Mouse (Mus musculus) Patski (cell line): Measurements from ENCODE around the gene Wfdc18. TPM values are rescaled to one million over a fixed set of nuclear protein-coding genes. Genes with fewer than 3 reads are reported as not detected.
A peak's percentile ranks its signal among the peaks of the same experiment; 100 is the strongest.

ENCODE experiments used
- ATAC-seq: fragments of 100-300 bp; one replicate; pipeline ENCODE4 v1.8.0; 2021
- CTCF ChIA-PET: fragments of 350-600 bp; sonication (Branson Sonifier 250); formaldehyde crosslinking; loops from one replicate; lab custom pipeline; 2022; ENCODE audit warnings: inconsistent platforms; lab: Charles Lee
- POLR2A ChIA-PET: fragments of 350-600 bp; sonication (Branson Sonifier 250); formaldehyde crosslinking; loops from one replicate; lab custom pipeline; 2022; ENCODE audit warnings: antibody characterized with exemption, inconsistent platforms; lab: Charles Lee
- DNase-seq: peaks from one replicate; pipeline ENCODE4 v3.0.0-alpha.2; 2011; ENCODE audit warnings: low read depth, low spot score
- H3K27me3 ChIP-seq: fragments of 371-371 bp; one replicate; pipeline ENCODE4 v1.5.1; 2021
- CTCF ChIP-seq: fragments of 100-300 bp; IDR thresholded peaks from one replicate; pipeline ENCODE4 v1.5.1; 2021
- in situ Hi-C: fragments of 300-500 bp; cut with MboI; formaldehyde crosslinking; loops from 3 replicates; pipeline ENCODE4 v1.11.1; 2018; ENCODE audit warnings: low pct_unique_long_range_greater_than_20kb, mixed read lengths
- polyA plus RNA-seq: library from polyadenylated mRNA; unstranded; gene quantifications from one replicate; pipeline ENCODE4 v1.2.3, GENCODE M21; 2021

Gene Wfdc18
- polyA plus RNA-seq, 1 experiment from 2014 or later, result not detected

DNA sequence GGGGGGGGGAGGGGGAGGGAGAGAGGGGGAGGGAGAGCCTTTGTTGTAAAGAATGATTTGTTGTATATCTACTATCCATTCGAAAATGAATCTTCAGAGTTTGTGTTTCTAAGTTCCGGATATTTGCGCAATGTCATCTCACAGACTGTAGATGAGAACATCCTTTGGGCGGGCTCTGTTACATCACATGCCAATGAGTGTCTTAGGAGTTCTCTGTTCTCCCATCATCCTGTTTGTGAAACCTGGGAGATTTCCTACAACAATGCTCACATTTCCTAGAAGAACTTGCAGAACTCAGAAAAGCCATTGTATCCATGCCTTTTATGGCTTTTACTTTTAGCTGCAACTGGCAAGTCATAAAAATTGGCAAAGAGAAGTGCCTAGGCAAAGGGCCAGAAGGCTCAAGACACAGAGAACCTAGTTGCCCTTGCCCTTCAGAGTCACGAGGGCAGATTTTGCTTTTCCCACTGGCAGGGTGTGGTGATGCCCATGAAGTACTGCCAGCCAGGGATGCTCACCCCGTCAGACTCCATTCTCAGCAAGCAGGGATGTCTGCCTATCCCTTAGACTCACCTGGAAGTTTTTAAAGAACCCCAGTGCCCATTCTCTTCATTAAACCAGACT is 8.3 kb downstream of the Wfdc18 start:
- no peaks in the 10 kb centered on the region for H3K27me3 ChIP-seq
- no peak for DNase-seq
- TF ChIP-seq CTCF, result no peak
- in situ Hi-C loops, result no loop called here
- no peak for ATAC-seq
- POLR2A ChIA-PET, result no interaction called here
- CTCF ChIA-PET, result no interaction called here

DNA sequence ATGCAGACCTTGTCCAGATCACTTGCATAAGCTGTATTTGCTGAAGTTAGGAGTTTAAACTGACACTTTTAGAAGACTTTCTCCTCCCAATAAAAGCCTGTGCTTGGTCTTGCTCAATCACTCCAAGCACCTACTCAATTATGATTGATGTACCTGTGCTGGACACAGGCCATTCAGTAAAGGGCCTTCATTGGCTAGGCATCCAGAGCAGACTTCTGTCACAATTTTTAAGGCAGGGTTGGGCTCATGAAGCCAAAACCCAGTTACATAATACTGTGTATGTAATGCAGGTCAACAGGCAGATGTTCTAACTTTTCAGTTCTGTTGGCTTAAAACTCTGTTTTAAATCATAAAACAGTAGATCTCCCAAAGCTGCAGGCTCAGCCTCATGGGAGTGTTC is 12.0 kb downstream of the Wfdc18 start:
- in situ Hi-C loops, result no loop called here
- no peak for DNase-seq
- ChIA-PET POLR2A (interaction anchor here (1.0 kb wide), 1 partner anchor 25 kb away, joined by 3 read pairs; no protein-coding TSS in a partner anchor), CTCF (no interaction called here)
- TF ChIP-seq CTCF, result no peak
- no peak for ATAC-seq
- no peaks in the 10 kb centered on the region for H3K27me3 ChIP-seq

DNA sequence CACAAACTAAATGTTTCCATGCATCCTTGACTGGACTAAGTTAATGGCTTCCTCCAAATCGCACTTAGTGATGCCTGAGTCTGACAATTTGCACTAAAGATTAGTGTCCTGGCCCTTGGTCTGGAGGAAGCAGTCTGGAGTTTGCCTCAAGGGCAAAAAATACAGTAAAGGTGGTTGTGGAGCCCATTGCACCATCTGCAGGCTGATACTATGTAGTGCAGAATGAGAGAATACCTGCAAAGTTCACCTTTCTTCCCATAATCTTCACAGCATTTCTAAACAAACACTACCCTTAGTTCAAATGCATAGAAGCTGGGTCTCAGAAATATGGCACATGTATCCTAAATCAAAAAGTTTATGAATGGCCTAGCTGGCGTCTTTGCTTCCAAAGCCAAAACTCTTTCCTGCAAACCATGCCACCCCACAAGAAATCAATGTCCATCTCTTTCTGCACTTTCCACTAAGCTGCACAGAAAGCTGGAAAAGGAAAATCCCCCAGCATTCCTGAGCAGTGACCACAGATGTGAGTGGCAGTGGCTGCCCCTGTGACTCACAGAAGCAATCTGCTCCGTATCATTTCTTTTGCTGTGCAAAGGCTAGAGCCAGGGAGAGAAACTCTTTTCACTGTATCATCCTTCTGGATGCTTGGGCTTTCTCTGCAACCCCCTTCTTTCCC is 20.1 kb downstream of the Wfdc18 start:
- ChIA-PET POLR2A (interaction anchor here (0.9 kb wide), 1 partner anchor 127 kb away, joined by 4 read pairs; no protein-coding TSS in a partner anchor), CTCF (interaction anchor here (0.7 to 1.6 kb wide), 6 partner anchors 14 to 172 kb away, joined by 3 to 5 read pairs (median 4); no protein-coding TSS in a partner anchor)
- DNase-seq (no peak), ATAC-seq (peak; percentile 96)
- in situ Hi-C loops, result no loop called here
- no peaks in the 10 kb centered on the region for H3K27me3 ChIP-seq
- TF ChIP-seq CTCF, result peak; percentile 82

DNA sequence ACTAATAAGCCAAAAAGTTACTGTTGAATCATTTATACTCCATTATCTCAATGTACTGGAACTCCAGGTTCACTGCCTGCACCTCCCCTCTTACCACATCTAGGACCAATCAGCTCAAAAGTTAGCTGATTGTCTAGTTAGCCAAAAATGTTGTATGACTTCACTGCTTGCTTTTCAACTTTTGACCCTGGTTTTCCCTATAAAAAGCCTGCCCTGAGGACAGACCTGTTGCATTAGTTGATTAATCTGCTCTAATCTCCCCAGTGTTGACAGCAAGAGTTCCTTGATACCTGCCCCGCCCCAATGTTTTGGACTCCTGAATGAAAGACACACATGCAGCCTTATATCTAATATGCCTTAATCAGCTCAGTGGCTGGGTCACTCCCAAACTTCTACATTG is 22.3 kb downstream of the Wfdc18 start:
- POLR2A ChIA-PET, result no interaction called here
- in situ Hi-C loops, result loop anchor here (5.0 to 10.0 kb wide), 2 partner anchors 89 to 286 kb away; no protein-coding TSS in a partner anchor
- DNase-seq (no peak), ATAC-seq (no peak)
- no peaks in the 10 kb centered on the region for H3K27me3 ChIP-seq
- CTCF ChIA-PET, result interaction anchor here (1.2 to 1.3 kb wide), 2 partner anchors 95 to 175 kb away, joined by 3 to 4 read pairs; no protein-coding TSS in a partner anchor
- TF ChIP-seq CTCF, result no peak

DNA sequence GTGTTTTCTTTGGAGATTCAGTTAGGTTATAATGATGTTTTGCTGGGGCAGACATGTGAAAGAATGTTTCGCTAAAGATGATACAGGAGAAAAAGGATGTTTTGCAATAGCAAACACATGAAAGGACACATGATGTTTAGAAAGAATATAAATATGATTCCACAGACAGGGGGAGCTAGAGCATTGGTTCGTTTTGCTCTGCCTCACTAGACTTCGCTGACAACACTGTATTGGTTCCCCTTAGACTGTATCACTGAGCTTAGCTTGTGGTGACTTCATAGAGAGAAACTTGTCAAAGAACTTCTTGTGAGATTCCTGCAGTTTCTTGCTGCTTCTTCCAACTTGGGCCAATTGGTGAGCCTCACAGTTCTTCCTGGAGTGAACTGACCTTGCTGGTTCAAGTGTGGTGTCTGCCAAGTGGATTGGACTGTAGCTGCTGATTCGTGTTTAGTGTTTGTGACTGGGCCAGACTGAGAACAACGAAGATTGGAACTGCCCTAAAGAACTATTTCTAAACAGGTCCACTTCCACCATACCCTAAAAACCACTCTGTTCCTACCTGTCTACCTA is 24.3 kb downstream of the Wfdc18 start:
- DNase-seq (no peak), ATAC-seq (no peak)
- ChIA-PET CTCF (no interaction called here), POLR2A (no interaction called here)
- no peaks in the 10 kb centered on the region for H3K27me3 ChIP-seq
- TF ChIP-seq CTCF, result no peak
- in situ Hi-C loops, result loop anchor here (5.0 to 10.0 kb wide), 2 partner anchors 91 to 288 kb away; no protein-coding TSS in a partner anchor

DNA sequence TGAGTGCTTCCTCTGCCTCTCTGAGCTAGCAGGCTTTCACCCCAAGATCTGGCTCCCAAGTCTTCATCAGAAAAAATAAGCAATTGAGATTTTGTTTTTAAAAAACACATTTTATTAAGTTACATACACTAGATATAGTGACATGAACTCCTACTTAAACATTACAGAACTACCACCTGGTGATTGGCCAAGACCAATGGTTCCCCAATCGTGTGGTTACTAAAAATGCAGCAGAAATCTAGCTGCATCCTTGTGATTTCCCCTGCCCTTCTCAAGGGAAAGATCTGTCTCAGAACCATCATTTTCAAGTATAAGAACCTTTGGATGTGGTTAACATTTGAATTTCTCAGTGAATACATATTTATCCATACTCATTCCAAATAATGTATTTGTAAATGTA is 25.4 kb downstream of the Wfdc18 start:
- POLR2A ChIA-PET, result no interaction called here
- DNase-seq (no peak), ATAC-seq (no peak)
- in situ Hi-C loops, result loop anchor here (5.0 to 10.0 kb wide), 2 partner anchors 92 to 289 kb away; no protein-coding TSS in a partner anchor
- no peak for TF ChIP-seq CTCF
- CTCF ChIA-PET, result no interaction called here
- H3K27me3 ChIP-seq, result no peaks in the 10 kb centered on the region

DNA sequence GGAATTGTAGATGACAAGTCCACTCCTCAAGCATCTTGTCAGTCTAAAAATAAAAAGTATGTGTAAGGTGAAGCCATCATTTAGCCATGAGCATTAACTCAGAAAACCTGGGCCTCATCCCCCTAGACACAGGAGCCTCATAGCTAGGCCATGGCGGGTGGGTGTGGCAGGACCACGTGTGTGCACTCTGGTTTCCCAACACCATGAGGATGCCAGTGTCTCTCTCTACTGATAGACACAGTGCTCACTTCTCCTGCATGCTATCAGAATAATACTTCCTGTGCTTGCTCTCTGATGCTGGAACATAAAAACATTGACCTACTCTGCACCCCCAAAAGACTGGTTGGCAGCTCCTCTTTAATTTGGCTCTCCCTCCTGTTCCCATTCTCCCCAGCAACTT is 27.1 kb downstream of the Wfdc18 start:
- POLR2A ChIA-PET, result no interaction called here
- no peak for DNase-seq
- CTCF ChIA-PET, result interaction anchor here (1.7 kb wide), 1 partner anchor 11 kb away, joined by 5 read pairs; the partner anchor contains the start of gene Wfdc21
- ATAC-seq, result no peak
- in situ Hi-C loops, result loop anchor here (5.0 to 10.0 kb wide), 2 partner anchors 174 to 291 kb away; no protein-coding TSS in a partner anchor
- H3K27me3 ChIP-seq, result no peaks in the 10 kb centered on the region
- TF ChIP-seq CTCF, result no peak

DNA sequence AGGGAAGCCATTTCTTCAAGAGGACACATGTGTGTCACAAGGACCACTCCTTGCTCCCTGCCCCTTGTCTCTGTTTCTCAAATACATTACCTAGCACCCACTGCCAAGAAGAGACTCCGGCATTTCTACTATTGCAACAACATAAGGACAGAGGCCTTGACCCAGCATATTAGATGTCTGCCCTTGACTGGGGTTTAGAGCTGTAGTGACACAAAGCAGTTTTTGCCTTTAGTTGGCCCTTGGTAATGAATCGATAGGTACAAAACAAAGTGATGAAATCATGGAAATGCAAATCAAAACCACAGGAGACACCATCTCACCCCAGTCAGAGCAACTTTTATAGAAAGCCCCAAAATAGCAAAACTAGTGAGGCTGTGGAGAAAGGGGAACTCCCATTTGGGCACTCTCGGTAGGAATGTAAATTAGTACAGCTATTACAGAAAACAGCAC is 28.3 kb downstream of the Wfdc18 start:
- CTCF ChIA-PET, result interaction anchor here (2.6 kb wide), 1 partner anchor 106 kb away, joined by 8 read pairs; no protein-coding TSS in a partner anchor

DNA sequence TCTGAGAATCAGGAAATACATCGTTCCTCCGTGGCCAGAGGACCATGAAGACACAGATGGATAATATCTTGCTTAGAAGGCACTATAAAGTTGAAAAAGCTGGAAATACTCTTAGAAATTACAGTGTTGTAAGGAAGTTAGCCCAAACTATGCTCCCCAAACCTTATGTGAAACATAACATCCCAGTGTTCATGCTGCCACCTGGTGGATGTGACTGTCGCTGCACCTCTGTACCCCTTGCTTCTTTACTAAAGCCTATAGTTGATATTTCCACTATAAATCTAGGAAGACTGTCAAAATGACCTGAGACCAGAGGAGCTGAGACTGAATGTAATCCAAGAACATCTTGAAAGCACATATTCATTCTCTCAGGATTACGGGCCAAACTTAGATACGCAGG is 30.4 kb downstream of the Wfdc18 start:
- DNase-seq (no peak), ATAC-seq (no peak)
- peaks cover 8% of the 10 kb centered on the region for H3K27me3 ChIP-seq
- CTCF ChIA-PET, result interaction anchor here (1.1 to 2.6 kb wide), 5 partner anchors 99 to 183 kb away, joined by 3 to 9 read pairs (median 4); no protein-coding TSS in a partner anchor
- in situ Hi-C loops, result loop anchor here (5.0 to 10.0 kb wide), 2 partner anchors 177 to 294 kb away; no protein-coding TSS in a partner anchor
- POLR2A ChIA-PET, result no interaction called here
- peak; percentile 90 for TF ChIP-seq CTCF

More for the DNA sequence above, 28.3 kb downstream of the Wfdc18 start:
- POLR2A ChIA-PET, result no interaction called here
- TF ChIP-seq CTCF, result no peak
- in situ Hi-C loops, result loop anchor here (5.0 to 10.0 kb wide), 2 partner anchors 175 to 292 kb away; no protein-coding TSS in a partner anchor
- DNase-seq (no peak), ATAC-seq (no peak)
- peaks cover 8% of the 10 kb centered on the region for H3K27me3 ChIP-seq

DNA sequence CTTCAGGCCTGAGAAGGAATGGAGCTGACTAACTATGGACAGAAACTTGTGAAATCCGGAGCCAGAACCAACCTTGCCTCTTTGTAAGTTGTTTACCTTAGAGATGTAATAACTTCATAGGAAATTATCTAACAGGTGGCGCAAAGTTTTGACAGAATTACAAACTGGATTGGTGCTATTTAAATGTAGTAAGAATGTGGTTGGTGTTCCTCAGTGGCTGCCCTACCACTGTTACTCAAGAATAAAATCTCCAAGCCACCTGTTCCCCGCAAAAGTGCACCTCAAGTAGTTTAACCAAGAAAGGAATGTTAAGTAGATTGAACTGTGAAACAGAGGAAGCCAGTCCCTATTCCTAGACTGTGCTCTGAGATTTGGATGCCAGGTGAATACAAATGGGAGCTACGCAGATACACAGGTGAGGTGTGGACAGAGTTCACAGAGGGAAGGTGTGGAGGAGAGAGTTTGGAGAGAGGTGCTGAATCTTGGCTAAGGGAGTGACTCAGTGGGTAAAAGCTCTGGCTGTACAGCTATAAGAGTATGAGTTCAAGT is 31.7 kb downstream of the Wfdc18 start:
- ATAC-seq (no peak), DNase-seq (no peak)
- in situ Hi-C loops, result no loop called here
- TF ChIP-seq CTCF, result no peak
- CTCF ChIA-PET, result interaction anchor here (0.8 to 1.4 kb wide), 5 partner anchors 13 to 184 kb away, joined by 3 to 7 read pairs (median 3); partner anchors contain the start of gene Heatr6
- POLR2A ChIA-PET, result interaction anchor here (1.1 kb wide), 1 partner anchor 13 kb away, joined by 3 read pairs; no protein-coding TSS in a partner anchor
- H3K27me3 ChIP-seq, result peaks cover 12% of the 10 kb centered on the region
